Mouse (Mus musculus) urinary bladder, postnatal 36 days (tissue): Measurements from ENCODE around the gene Rab11b.
"Not testable (repeated sequence)": the region's sequence is repeated elsewhere in the genome, so short reads cannot be mapped to it uniquely, and the experiment has no call there.

ENCODE experiments used
- DNase-seq, 2 experiments: peaks; one replicate each; pipeline ENCODE4 v3.0.0; 2022; ENCODE audit warnings: low spot score in 2 of 2, mixed read lengths in 1 of 2

Rab11b gene

DNA sequence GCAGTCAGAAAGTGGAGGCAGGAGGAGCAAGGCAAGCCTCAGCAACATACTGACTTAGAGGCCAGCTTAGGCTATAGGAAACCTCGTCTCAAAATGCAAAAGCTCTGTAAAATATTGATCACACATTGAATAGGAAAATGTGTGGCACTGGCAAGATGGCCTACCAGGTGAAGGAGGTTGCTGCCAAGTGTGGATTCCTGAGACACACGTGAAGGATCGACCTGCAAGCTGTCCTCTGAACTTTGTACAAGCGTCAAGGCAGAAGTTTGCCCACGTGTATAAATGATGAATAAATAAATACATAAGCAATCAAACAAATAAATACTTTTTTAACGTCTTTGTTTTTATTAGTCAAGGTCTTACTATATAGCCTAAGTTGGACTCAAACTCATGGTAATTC, 13.1 kb upstream of the Rab11b start:
- no peak for DNase-seq

DNA sequence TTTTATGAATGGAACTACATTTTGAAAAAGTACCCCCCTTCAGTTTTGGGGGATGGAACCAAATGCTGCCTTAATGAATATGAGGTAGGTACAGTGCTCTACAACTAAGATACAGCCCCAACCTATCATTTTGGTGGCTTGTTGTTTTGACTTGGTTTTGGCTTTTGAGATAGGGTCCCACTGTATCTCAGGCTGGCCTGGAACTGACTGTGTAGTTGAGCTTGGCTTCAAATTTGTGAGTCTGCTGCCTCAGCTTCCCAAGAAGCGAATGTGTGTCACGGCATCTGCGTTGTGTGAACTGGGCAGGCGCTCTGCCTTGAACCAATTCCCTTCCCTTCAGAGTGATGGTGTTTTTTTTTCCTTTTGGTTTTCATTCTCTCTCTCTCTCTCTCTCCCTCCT, 11.3 kb upstream of the Rab11b start:
- DNase-seq, result no peak

DNA sequence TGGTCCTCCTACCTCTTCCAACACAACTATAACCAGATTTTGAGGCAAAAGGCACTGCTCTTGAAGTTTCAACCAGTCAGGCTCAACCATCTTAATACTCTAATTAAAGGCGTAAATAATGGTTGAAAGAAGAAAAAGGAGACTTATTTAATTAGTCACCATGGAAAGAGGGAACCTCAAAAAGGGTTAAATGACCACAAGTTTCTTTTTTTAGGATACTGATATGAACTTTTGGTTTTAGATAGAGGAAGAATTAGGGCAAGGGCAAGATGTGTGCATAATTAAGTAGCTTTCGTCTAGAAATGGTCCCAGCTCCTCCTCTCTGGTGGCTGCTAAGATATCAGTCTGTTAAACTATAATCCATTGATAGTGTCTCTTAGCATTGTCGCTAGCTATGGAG, 6.1 kb upstream of the Rab11b start:
- no peak for DNase-seq

DNA sequence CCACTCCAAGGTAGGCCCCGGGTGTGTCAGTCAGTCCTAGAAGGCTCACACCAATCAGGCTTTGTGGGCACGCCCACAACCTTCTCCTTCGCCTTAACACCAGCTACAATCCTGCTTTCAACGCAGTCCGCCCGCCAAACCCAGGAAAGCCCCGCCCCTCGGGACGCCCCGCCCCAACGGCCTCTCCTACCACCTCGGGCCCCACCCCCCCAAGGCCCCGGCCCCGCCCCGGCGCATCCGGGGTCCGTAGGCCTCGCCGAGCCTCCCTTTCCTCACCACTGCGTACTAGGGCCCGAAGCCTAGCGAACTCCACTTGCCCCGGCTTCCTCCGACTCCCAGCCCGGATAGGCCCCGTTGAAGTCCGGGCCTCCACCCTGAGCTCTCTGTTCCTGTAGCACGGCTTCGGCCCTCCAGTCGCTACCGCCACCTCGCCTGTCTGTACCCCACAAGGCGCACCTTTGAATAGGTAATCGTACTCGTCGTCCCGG, 519 bp downstream of the Rab11b start:
- peak; percentile 93 to 97 for DNase-seq

DNA sequence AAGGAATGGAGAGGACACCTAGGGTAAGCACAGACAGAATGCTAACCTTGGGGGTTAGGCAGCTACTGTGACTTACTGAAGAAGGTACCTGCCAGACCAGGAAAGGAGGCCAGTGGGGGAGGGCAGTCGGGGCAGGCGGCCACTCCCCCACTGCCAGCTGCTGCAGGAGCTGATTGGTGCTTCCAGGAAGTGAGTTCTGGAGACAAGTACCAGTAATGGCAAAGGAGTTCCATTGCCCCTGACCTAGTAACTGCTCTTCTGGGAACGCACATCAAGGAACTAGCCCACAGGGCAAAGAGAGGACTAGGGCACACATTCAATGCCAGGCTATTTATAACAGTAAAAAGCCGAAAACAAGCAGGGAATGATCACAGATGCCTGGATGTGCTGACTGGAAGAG, 3.1 kb downstream of the Rab11b start:
- DNase-seq, result peak in 1 of 2 experiments; percentile 59

DNA sequence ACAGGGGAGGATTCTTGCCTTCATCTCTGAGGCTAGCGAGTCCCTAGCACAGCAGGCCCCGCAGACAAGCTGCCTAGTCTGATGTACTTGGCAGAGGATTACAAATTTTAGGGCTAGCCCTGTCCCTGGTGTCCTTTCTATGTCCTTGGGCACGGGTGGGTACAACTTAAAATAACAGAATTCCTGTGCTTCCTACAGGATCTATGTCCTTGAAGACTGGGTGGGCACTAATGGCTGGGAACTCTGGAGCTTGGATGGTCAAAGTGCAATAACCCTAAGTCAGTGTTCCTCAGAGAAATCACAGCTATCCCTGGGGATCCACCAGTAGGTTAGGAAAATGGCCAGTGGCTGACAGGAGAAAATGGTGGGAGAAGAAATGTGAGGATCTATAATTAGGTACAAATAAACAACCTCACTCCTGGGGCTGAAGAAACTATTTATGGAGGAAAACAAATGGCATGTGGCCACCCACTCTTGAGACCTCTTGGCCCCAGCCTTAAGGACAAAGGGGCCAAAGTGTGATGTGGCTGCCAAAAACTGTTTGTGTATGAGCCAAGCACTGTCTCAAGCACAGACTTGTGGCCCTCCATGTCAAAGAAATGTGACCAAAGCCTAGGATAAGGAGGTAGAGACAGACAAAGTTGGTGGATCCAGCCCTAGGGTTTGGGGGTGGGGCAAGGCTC, 4.1 kb downstream of the Rab11b start:
- DNase-seq, result peak in 1 of 2 experiments; percentile 50

DNA sequence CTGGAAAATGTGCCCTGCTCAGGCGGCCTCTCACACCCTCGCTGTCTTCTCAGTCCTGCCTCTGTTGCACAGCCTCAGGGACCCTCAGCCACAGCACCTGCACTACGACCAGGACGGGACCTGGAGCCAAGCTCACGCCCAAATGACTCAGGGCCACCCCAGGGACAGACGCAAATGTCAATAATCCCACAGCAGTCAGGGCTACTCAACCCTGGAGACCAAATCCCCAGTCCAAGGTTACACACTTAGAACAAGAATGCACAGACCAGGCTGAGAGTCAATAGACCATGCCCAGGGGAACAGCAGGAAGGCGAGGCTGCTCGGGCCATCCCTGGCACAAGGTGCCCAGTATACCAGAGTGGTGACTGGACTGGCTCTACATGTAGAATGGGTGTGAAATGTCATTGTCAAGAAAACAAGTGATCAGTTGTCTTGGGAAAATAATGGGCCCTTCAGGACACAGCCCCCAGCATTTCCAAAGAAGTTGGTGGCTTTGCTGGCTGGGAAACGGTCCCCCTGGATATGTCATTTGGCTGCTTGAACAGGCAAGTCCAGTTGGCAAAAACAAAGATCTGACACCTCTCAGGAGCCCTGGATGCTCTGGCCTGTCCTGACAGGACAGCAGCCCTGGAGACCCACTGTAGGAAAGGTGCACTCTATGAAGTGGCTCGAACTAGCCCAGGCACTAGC, 4.8 kb downstream of the Rab11b start:
- peak in 1 of 2 experiments; percentile 25 for DNase-seq

DNA sequence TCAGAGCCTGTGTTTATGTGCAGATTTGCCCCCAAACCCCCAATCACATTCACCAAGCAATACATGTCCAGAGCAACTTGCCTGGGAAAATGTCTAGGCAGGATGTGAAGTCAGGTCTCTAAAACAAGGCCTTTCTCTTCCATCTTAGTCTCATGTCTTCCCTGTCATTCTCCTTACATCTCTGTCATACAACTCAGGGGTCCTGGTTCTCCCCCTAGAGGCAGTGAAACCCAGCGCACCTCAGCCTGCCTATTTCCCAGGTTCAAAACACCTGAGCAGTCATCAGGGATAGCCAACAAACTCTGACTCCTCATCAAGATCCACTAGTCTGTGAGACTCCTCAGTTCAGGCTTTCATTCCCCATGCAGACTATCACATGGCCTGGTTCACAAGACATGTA, 5.7 kb downstream of the Rab11b start:
- no peak for DNase-seq

DNA sequence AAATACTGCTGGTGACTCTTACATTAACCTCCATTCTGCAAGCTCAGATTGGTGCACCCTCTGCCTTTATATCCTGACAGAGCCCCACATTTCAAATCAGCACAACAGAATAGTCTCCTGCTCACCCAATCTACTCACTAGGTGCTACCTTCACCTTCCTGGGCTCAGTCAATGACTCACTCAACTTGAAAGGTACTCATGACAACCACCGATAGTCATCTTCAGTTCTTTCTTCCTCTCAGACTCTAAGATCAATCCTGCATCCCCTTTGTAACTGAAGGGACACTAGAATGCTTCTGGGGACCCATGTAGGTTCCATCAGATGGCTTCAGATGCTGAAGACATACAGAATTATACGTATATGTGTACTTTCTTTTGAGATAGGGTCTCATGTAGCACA, 8.0 kb downstream of the Rab11b start:
- DNase-seq, result no peak

DNA sequence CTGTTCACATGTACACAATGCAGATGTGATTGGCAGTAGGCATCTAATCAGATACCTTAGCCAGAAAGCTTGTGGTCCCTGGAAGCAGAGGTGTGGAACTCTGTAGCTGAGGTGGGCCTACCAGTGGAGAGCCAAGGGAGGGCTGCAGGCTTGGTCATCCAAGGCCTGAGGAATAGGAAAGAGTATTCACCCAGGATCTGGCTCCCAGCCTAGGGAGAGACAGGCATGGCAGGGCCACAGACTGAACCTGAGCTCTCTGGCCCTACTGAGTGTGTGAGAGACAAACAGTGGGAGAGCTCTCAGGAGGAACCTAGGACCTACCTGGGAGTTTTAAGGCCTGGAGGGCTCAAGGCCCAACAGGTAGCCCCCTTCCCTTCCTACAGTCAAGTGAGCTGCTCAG, 9.1 kb downstream of the Rab11b start:
- no peak for DNase-seq

DNA sequence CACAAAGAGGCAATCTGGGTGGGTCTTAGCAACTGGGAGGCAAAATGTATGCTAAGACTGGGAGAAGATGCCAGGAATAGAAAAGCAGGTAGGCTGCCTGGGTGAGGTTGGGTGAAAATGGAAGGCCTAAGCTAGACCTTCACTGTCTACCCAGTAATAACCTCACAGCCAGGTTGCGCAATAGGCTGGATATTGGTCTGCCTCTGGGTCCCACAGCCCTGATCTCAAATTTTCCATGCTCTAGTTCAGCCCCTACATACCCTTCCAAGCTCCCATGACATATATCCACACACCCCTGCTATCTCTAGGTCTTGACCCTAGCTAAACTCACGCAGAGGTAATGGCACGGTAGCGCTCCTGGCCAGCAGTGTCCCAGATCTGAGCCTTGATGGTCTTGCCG, 10.9 kb downstream of the Rab11b start:
- no peak for DNase-seq

DNA sequence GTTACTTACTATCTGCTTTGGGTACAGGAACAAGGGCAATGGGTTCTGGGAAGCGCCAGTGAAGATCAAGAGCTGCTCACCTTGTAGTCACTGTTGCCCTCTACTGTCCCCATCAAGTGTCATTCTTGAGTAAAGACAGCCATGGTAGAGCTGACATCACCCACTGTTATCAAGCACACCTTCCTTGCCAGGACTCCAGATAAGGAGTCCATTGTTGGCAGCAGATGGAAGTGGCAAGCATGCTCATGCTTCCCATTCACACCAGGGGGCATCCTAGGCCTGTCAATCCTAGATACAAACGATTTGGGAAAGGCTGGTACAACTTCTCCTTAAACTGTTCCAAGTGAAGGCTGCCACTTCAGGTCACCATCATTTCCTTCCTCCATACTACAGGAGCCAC, 14.3 kb downstream of the Rab11b start:
- peak in 1 of 2 experiments; percentile 28 for DNase-seq

DNA sequence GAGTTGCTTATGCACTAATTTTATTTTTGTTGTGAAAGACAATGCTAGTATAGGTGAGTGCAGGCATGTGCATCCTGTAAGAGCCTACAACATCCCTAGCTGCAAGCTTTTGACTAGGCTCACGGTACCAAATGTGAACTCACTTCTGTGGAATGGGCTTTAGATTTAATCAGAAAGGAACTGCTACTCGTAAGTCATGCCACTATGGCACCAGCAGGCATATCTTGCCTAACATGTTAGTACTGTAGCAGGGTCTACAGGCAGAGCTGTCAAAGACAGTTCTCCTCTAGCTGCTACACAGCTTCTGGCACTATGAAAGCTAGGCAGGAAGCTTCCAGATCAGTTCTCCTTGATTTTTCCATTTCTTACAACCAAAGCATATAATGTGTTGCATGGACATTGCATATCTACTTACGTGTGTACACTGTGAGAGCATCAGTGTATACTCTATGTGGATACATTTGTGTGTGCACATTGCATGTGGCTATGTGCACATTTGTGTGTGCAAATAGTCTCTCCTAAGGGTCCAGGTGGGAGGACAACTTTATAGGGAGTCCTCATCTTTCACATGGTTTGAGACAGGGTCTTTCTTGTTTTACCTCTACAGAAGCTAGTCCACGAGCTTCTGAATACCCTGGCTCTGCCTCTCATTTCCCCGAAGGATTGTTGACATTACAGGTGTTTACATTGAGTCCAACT, 15.5 kb downstream of the Rab11b start:
- no peak for DNase-seq

DNA sequence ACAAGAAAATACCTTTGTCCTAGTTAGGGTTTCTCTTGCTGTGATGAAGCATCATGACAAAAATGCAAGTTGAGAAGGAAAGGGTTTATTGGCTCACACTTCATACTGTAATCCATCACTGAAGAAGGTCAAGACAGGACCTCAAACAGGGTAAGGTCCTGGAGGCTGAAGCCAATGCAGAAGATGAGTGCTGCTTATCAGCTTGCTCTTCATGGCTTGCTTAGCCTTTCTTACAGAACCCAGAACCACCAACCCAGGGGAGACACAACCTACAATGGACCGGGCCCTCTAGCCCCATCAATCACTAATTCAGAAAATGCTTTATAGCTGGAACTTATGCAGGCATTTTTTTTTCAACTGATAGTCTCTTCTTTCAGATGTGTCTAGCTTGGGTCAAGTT, 17.9 kb downstream of the Rab11b start:
- DNase-seq, result no peak

DNA sequence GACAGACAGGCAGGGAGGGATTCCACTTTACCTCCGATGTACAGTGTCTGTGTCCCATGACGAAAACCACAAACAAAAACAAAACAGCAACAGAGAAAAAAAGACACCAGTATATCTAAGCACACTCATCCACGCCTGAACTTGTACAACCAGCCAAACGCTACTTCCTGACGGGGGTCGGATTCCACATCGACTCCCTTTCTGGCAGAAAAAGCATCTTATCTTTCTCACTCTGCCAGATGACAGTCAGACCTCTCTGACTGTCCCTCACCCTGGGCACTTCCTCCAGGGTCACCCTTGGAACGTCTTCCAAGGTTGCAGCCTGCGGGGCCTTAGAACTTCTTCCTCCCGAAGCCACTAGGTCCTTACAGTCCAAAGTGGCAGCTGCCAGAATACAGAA, 26.8 kb downstream of the Rab11b start:
- not testable (repeated sequence) for DNase-seq

DNA sequence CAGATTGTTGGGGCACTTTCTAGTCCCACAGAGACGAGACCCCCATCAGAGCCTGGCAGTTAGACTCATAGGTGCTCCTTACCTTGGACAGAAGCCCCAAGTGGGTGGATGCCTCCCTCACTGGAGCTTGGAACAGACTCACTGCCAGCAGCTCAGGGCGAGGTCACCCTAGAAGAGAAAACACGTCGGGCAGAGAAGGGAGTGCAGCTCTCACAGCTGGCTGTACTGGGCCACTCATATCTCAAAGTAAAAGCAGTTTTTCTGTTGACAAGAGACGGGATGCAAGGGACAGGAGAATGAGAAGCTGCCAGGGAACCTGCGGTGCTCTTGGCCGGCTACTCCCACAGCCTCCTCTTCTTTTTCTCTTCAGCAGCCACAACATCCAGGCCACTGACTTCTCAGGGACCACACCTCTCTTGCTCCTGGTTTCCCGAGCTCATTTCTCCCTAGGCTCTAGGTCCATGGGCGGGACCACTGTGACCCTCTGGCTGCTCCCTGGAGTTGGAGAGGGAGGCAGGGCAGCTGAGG, 27.7 kb downstream of the Rab11b start:
- DNase-seq, result not testable (repeated sequence)

DNA sequence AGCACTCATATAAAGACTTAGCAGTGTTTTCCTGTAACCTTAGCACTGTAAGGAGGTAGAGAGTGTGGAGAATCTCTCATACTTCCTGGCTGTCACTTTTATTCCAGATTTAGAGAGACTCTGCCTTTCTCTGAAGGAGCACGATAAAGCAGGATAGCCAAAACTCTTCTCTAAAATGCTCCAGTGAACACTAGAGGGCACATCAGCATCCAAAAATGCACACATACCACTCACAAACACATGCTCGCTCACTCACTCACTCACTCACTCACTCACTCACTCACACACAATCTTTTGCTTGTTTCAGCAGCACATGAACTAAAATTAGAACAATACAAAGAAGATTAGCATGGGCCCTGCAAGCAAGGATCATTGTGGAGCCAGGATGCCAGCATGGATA, 31.1 kb downstream of the Rab11b start:
- DNase-seq, result no peak

DNA sequence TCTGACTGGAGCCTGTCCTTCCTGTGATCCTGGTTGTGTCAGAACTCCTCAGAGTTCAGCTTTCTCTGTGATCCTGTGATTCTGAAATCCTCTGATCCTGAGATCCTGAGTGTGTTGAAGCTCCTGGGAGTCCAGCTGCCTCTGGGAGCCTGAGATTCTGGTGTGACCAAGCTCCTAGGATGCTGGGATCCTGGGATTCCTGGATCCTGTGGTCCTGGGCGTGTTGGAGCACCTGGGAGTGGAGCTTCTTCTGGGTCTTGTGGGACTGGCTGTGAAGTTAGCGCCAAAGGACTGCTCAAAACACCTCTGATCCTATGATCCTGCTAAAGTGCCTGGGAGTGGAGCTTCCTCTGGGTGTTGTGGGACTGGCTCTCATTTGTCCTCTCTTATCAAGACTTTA, 31.9 kb downstream of the Rab11b start:
- no peak for DNase-seq

DNA sequence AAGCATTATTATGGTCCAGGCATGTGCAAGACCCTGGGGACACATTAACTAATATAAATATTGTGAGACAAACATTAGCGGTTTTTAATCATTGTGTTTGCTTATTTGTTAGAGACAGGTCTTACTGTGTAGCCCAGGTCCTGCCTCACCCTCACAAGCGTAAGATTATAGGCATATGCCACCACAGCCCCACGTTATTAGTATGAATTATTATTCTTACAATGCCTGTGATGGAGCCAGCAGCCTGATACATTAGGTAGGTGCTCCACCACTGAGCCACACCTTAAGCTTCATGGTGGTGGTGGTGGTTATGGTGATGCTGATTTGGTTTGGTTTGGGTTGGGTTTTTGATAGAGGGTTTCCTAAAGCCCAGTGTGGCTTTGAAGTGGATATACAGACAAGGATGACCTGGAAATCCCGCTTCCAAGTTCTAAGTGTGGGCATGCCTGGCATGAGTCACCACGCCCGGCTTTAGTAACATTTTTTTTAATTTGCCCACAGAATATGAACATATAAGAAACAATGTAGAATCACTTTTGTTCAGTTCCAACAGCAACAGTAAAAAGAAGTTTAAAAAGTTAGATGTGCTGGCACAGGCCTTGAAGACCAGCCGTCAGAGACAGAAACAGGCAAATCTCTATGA, 40.5 kb downstream of the Rab11b start:
- no peak for DNase-seq

DNA sequence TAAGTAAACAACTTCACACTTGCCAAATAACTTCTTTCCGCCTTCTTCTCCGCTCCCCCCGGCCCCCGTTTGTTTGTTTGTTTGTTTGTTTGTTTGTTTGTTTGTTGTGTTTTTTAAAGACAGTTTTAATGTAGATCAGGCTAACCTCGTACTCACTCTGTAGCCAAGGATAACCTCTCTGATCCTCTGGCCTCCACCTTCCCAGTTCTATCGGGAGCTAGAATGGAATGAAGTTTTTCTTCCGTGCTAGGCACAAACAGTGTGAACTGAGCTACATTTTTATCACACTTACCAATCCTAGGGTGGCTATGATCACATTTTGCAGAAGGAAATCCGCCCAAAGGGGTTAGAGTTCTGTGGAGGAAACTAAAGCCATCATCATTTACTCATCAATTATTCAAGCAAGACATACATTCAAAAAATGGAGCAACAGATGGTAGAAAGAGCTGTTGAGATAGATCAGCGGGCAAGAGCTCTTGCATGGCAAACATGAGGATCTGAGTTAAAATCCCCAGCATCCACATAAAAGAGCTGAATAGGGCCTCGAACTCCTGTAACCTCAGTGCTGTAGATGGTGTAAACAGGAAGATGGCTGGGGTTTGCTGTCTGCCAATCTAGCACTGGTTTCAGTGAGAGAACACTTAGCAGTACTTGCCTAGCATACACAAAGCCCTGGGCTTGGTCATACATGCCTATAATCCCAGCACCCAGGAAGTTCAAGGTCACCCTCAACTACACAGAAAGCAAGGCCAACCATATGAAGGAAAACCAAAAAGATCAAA, 41.2 kb downstream of the Rab11b start:
- no peak for DNase-seq

DNA sequence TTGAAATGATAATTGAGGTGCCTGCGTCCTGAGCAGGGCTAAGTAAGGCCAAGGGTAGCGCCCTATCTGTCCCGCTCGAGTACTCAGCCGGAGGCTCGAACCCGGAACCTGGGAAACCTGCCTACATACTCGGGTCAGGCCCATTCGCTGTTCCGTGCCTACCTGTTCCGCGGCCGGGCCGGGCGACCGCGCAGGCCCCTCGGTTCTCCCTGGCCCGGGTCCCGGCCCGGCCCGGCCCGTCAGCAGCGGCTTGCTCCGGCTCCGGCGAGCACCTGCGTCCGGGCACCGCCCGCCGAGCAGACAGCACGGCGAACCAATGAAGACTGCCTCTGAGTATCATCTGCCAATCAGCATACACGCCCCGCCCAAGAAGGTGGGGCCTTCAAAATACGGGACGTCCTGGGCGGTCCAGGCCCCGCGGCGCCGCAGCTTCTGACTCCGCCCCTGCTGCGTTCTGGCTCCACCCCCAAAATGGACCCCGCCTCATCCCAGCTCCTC, 41.9 kb downstream of the Rab11b start, which contains the start of gene March2:
Gene March2, minus strand, starts transcription at position 287 of the 498 bp plus-strand sequence.
- DNase-seq, result peak; percentile 97 to 98
